Mouse (Mus musculus): ENCODE measurements at regions not wholly inside any gene's neighbourhood (a gene's known extent, or its start where the extent isn't known, plus 50 kb on each side); places are given as distances from the start of the nearest gene placed in this dataset.

DNA sequence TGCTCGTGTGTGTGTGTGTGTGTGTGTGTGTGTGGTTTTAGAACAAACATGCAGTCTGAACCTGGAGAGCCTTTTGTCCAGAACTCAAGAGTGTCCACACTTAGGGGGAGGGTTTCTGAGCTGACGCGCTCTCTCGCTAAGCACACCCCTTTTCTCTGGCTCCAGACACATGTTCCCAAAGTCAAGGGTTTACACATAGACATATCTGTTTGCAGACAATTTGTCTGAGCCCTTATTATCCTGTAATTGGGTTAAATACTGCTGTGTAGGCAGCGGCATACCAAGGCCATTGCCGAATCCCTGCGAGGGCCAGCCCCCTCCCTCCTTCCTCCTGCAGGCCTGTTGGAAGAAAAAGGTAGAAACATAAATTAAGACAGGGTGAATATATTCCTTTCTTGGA is 190.4 kb downstream of the Cdc5l start:
- H3K4me3 ChIP-seq (replicated peaks; ENCODE audit: control insufficient read depth, low read depth, low read length) = no peak overlapping the region
- TF ChIP-seq POLR2A (IDR thresholded peaks at IDR 0.05; ENCODE audit: borderline replicate concordance, control insufficient read depth, low read depth, low read length) = no peak
- TF ChIP-seq CTCF (IDR thresholded peaks at IDR 0.05; ENCODE audit: control insufficient read depth, insufficient read depth, low read length) = no peak
- no peak overlapping the region for H3K27ac ChIP-seq (ENCODE audit: control insufficient read depth, insufficient read depth, low read depth, low read length, poor library complexity)
- 85% methylated on average over 7 of the region's 7 CpGs for WGBS
- no peaks in the 10 kb centered on the region for H3K4me1 ChIP-seq (ENCODE audit: control insufficient read depth, insufficient read depth, low read length)

DNA sequence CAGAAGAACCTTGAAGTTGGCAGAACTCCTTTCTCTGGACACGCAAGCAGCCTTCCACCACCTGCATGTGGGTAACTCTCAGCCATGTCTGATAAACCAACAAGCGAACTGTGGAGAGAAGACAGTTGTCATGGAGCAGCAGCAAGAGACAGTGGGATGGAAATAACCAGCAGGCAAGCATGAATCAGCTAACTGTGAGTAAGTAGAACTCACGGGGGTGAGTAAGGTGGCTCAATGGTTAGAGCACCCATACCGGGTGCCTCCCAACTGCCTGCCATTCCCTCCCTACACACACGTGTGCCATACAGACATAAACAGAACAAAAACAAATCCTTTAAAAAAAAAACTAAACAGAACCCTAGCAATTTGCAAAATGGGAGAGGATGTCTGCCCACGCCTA is 191.5 kb downstream of the Cdc5l start:
- TF ChIP-seq CTCF (IDR thresholded peaks at IDR 0.05; ENCODE audit: control insufficient read depth, insufficient read depth, low read length) (no peak), POLR2A (IDR thresholded peaks at IDR 0.05; ENCODE audit: borderline replicate concordance, control insufficient read depth, low read depth, low read length) (no peak)
- WGBS = 87% methylated on average over 6 of the region's 6 CpGs
- Histone ChIP-seq H3K4me3 (replicated peaks; ENCODE audit: control insufficient read depth, low read depth, low read length) (no peak overlapping the region), H3K27ac (ENCODE audit: control insufficient read depth, insufficient read depth, low read depth, low read length, poor library complexity) (no peak overlapping the region), H3K4me1 (ENCODE audit: control insufficient read depth, insufficient read depth, low read length) (no peaks in the 10 kb centered on the region)

DNA sequence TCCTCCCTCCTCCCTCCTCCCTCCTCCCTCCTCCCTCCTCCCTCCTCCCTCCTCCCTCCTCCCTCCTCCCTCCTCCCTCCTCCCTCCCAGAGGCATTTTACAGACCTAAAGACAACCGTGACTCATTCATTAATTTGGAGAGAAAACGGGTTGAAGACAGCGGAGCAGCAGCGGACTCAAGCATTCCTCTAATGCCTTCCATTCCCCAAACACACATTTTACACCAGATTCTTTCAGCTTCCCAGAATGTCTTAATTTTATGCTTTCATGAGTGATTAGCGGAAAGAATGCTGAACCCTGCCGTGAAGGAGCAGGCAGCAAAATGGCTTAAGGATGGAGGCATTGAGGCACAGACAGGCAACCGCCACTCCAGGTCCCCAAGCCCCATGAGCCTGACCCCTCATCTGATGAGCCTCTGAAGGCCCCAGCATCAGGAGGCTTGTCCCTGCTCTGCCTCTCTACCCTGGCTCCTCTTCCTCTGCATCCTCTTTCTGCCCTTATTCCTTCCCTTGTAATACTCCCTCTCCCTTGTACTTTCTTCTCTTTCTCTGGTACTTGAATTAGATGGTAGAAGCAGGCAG is 192.5 kb downstream of the Cdc5l start:
- TF ChIP-seq POLR2A (IDR thresholded peaks at IDR 0.05; ENCODE audit: borderline replicate concordance, control insufficient read depth, low read depth, low read length) = no peak
- TF ChIP-seq CTCF (IDR thresholded peaks at IDR 0.05; ENCODE audit: control insufficient read depth, insufficient read depth, low read length) = no peak
- WGBS = 85% methylated on average over 7 of the region's 7 CpGs

DNA sequence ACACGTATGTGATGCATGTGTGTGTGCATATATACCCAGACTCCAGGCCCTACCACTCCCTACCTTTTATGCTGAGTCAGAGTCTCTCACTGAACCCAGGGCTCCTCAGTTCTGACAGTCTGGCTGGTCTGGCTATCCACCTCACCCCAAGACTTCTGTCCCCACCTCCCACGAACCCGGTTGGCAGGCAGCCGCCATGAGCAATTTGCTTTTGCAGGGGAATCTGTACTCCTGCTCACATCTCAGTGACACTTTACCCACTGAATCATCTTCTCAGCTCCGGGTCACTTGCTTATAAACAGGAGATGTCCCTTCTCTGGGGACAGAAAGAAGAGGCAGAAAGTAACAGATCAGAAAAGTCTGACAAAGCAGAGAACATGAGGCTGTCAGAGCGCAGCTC is 193.0 kb downstream of the Cdc5l start:
- TF ChIP-seq CTCF (IDR thresholded peaks at IDR 0.05; ENCODE audit: control insufficient read depth, insufficient read depth, low read length) = no peak
- no peak for TF ChIP-seq POLR2A (IDR thresholded peaks at IDR 0.05; ENCODE audit: borderline replicate concordance, control insufficient read depth, low read depth, low read length)
- Histone ChIP-seq H3K27ac (ENCODE audit: control insufficient read depth, insufficient read depth, low read depth, low read length, poor library complexity) (no peak overlapping the region), H3K4me3 (replicated peaks; ENCODE audit: control insufficient read depth, low read depth, low read length) (no peak overlapping the region), H3K4me1 (ENCODE audit: control insufficient read depth, insufficient read depth, low read length) (no peaks in the 10 kb centered on the region)
- WGBS = 82% methylated on average over 6 of the region's 6 CpGs

More for the DNA sequence above, 192.5 kb downstream of the Cdc5l start:
- Histone ChIP-seq H3K27ac (ENCODE audit: control insufficient read depth, insufficient read depth, low read depth, low read length, poor library complexity) (no peak overlapping the region), H3K4me3 (replicated peaks; ENCODE audit: control insufficient read depth, low read depth, low read length) (no peak overlapping the region), H3K4me1 (ENCODE audit: control insufficient read depth, insufficient read depth, low read length) (no peaks in the 10 kb centered on the region)

DNA sequence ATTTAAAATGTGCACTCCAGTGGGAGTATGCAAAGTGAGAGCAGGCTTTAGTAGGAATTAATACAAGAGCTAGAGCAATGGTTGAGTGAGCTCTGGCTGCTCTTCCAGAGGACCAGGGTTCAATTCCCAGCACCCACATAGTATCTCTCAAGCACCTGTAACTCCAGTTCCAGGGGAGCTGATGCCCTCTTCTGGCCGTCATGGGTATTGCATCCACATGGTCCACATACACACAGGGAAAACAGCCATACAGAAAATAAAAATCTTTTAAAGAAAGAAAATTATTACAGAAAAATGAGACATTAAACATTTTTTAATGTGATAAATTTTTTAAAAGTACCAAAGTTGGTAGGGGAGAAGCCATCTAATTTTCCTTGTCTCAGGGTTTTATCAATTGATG is 196.3 kb downstream of the Cdc5l start:
- Histone ChIP-seq H3K4me3 (replicated peaks; ENCODE audit: control insufficient read depth, low read depth, low read length) (no peak overlapping the region), H3K4me1 (ENCODE audit: control insufficient read depth, insufficient read depth, low read length) (no peaks in the 10 kb centered on the region), H3K27ac (ENCODE audit: control insufficient read depth, insufficient read depth, low read depth, low read length, poor library complexity) (no peak overlapping the region)
- WGBS = 66% methylated on average over 1 of the region's 1 CpGs
- TF ChIP-seq POLR2A (IDR thresholded peaks at IDR 0.05; ENCODE audit: borderline replicate concordance, control insufficient read depth, low read depth, low read length) (no peak), CTCF (IDR thresholded peaks at IDR 0.05; ENCODE audit: control insufficient read depth, insufficient read depth, low read length) (peak; percentile 20; the same call in 1 of the 2 replicates)

DNA sequence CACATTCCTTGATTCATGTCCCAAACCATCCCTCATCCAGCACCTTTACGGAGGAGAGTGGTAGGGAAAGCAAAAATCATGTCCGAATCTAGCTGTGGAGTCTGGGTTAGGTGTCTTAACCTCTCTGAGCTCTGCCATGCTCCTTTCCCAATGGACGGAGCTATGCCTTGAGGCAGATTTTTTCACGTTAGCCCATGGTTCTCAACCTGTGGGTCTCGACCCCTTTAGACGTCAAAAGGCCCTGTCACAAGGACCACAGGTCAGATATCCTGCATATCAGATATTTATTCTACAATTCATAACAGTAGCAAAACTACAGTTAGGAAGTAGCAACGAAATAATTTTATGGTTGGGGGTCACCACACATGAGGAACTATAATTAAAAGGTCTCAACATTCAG is 198.1 kb downstream of the Cdc5l start:
- H3K4me3 ChIP-seq (replicated peaks; ENCODE audit: control insufficient read depth, low read depth, low read length) = no peak overlapping the region
- WGBS = 77% methylated on average over 7 of the region's 7 CpGs
- no peak overlapping the region for H3K27ac ChIP-seq (ENCODE audit: control insufficient read depth, insufficient read depth, low read depth, low read length, poor library complexity)
- H3K4me1 ChIP-seq (ENCODE audit: control insufficient read depth, insufficient read depth, low read length) = no peaks in the 10 kb centered on the region
- TF ChIP-seq CTCF (IDR thresholded peaks at IDR 0.05; ENCODE audit: control insufficient read depth, insufficient read depth, low read length) (no peak), POLR2A (IDR thresholded peaks at IDR 0.05; ENCODE audit: borderline replicate concordance, control insufficient read depth, low read depth, low read length) (no peak)

DNA sequence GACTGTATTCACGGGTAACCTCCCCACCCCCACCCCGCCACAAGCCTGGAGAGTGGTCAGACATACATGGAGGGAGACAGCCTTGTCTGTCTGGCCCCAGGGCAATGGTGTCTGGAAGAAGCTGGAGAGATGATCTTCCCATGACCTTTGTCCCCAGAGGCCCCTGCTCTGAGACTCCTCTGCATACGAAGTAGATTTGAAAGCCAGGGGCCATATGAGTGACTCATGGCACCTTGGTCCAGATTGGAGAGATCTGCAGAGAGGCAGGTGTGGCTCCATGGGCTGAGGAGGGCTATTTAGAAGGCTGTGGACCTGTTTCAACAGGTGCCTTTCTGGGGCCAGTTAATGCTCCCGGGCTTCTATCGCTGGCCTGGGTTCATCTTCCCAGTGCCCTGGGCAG is 200.7 kb downstream of the Cdc5l start:
- Histone ChIP-seq H3K4me1 (ENCODE audit: control insufficient read depth, insufficient read depth, low read length) (no peaks in the 10 kb centered on the region), H3K27ac (ENCODE audit: control insufficient read depth, insufficient read depth, low read depth, low read length, poor library complexity) (no peak overlapping the region), H3K4me3 (replicated peaks; ENCODE audit: control insufficient read depth, low read depth, low read length) (no peak overlapping the region)
- no peak for TF ChIP-seq POLR2A (IDR thresholded peaks at IDR 0.05; ENCODE audit: borderline replicate concordance, control insufficient read depth, low read depth, low read length)
- TF ChIP-seq CTCF (IDR thresholded peaks at IDR 0.05; ENCODE audit: control insufficient read depth, insufficient read depth, low read length) = no peak
- 74% methylated on average over 5 of the region's 5 CpGs for WGBS

DNA sequence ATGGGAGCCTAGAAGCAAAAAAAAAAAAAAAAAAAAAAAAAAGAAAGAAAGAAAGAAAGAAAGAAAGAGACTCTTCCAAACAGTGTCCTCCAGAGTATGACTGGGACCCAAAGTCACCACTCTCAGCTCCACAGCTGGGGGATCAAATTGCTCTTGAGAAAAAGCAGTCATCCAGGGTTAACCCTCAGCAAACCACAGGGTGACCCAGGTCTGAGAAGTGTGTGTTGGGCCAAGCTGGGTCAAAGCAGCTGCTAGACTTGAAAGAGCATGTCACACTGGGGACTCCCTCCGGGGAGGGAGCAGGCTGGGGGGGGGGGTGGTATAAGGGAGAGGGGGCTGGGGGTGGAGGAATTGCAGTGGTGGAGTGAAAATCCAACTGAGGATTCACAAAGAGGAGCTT is 206.3 kb downstream of the Cdc5l start:
- no peak overlapping the region for H3K4me3 ChIP-seq (replicated peaks; ENCODE audit: control insufficient read depth, low read depth, low read length)
- 50% methylated on average over 1 of the region's 1 CpGs for WGBS
- TF ChIP-seq POLR2A (IDR thresholded peaks at IDR 0.05; ENCODE audit: borderline replicate concordance, control insufficient read depth, low read depth, low read length) = no peak
- TF ChIP-seq CTCF (IDR thresholded peaks at IDR 0.05; ENCODE audit: control insufficient read depth, insufficient read depth, low read length) = no peak
- no peak overlapping the region for H3K27ac ChIP-seq (ENCODE audit: control insufficient read depth, insufficient read depth, low read depth, low read length, poor library complexity)
- H3K4me1 ChIP-seq (ENCODE audit: control insufficient read depth, insufficient read depth, low read length) = no peaks in the 10 kb centered on the region

DNA sequence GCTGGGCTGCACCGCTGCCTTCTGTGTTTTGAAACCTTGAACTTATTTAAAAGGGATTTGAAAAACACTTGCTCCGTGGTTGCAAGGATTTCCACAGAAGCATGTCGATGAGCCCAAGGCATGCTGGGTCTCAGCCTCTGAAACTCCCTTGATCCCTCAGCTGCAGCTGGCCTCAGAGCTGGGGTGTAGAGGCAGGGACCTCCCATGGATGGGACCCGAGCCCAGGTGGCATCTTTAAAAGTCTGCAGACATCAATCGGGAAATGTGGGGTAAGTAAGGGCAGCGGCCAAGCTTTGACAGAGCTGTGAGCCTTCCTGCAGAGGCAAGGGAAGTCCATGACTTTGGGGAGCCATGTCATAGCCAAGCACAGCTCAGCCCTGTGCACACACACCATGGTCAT is 207.1 kb downstream of the Cdc5l start:
- WGBS = 62% methylated on average over 6 of the region's 6 CpGs
- H3K4me3 ChIP-seq (replicated peaks; ENCODE audit: control insufficient read depth, low read depth, low read length) = no peak overlapping the region
- H3K27ac ChIP-seq (ENCODE audit: control insufficient read depth, insufficient read depth, low read depth, low read length, poor library complexity) = no peak overlapping the region
- no peaks in the 10 kb centered on the region for H3K4me1 ChIP-seq (ENCODE audit: control insufficient read depth, insufficient read depth, low read length)
- TF ChIP-seq CTCF (IDR thresholded peaks at IDR 0.05; ENCODE audit: control insufficient read depth, insufficient read depth, low read length) = no peak

All from bone marrow, adult 2 months (tissue).